Mouse (Mus musculus) stomach, postnatal 0 days (tissue): ENCODE measurements at regions not wholly inside any gene's neighbourhood (a gene's known extent, or its start where the extent isn't known, plus 50 kb on each side); places are given as distances from the start of the nearest gene placed in this dataset.

Experiments used
- CTCF ChIP-seq: IDR thresholded peaks from 2 replicates; pipeline ENCODE4 v1.5.1; 2016; ENCODE audit warnings: antibody characterized with exemption, low read depth, mild to moderate bottlenecking, moderate library complexity
- EP300 ChIP-seq: optimal IDR thresholded peaks from 2 replicates; pipeline ENCODE3; 2016; ENCODE audit warnings: antibody characterized with exemption

- TF ChIP-seq EP300 (no peak), CTCF (no peak)
Measured at GRCm38 (mm10) chr11:31551614-31552271, 119.9 kb downstream of the Bod1 start.
